Mouse (Mus musculus) intestine, embryonic 14.5 days (tissue): ENCODE results near the gene Prdm16. TPM values are rescaled to one million over a fixed set of nuclear protein-coding genes. Genes with fewer than 3 reads are reported as not detected.

ENCODE experiments used
- ATAC-seq: fragments of 200-750 bp; cut with Nextera tagmentation; replicated peaks from 2 replicates; pipeline ENCODE4 v1.8.0; 2017; ENCODE audit warnings: low read depth, moderate number of reproducible peaks, moderate TSS enrichment, moderate library complexity; ENCODE audit not compliant: low FRiP score, low TSS enrichment
- DNase-seq: peaks from one replicate; pipeline ENCODE4 v3.0.0-alpha.2; 2018; ENCODE audit warnings: low spot score
- H3K27ac ChIP-seq: fragments of 300-500 bp; sonication (generic); 2 replicates; pipeline ENCODE4 v1.5.1; 2014; ENCODE audit warnings: low read depth, mild to moderate bottlenecking, control low read depth
- H3K27me3 ChIP-seq: fragments of 300-500 bp; sonication (generic); replicated peaks from 2 replicates; pipeline ENCODE4 v1.6.1; 2014; ENCODE audit warnings: low read length, control low read depth; ENCODE audit not compliant: control insufficient read depth, insufficient read depth
- H3K36me3 ChIP-seq: fragments of 300-500 bp; sonication (generic); 2 replicates; pipeline ENCODE4 v1.6.1; 2014; ENCODE audit warnings: low read length, control low read depth; ENCODE audit not compliant: control insufficient read depth, insufficient read depth
- H3K4me1 ChIP-seq: fragments of 300-500 bp; sonication (generic); replicated peaks from 2 replicates; pipeline ENCODE4 v1.6.1; 2014; ENCODE audit warnings: low read length, control low read depth, mixed read lengths; ENCODE audit not compliant: control insufficient read depth, insufficient read depth
- H3K4me2 ChIP-seq: fragments of 300-500 bp; sonication (generic); 2 replicates; pipeline ENCODE4 v1.6.1; 2014; ENCODE audit warnings: low read length
- H3K4me3 ChIP-seq: fragments of 300-500 bp; sonication (generic); 2 replicates; pipeline ENCODE4 v1.5.1; 2014; ENCODE audit warnings: low read depth, low read length, control low read depth, mixed read lengths
- H3K9ac ChIP-seq: fragments of 300-500 bp; sonication (generic); 2 replicates; pipeline ENCODE4 v1.6.1; 2014; ENCODE audit warnings: mild to moderate bottlenecking, low read length
- H3K9me3 ChIP-seq: fragments of 300-500 bp; sonication (generic); 2 replicates; pipeline ENCODE4 v1.6.1; 2016; ENCODE audit warnings: low read length, control low read depth; ENCODE audit not compliant: control insufficient read depth
- WGBS: fragments of 180-500 bp; shearing (Covaris S2); extraction: QIAGEN DNeasy Blood & Tissue Kit; methylation state at CpG from one replicate; pipeline ENCODE4 v1.1.7; 2014; 5-methylcytosine and 5-hydroxymethylcytosine counted together
- polyA plus RNA-seq: library from polyadenylated mRNA; unstranded; fragments of >200 nt; fragmentation: Nextera tagmentation; extraction: Ambion mirVana; gene quantifications from 2 replicates; pipeline ENCODE4 v1.2.1, GENCODE M21; 2014

The Prdm16 gene
- polyA plus RNA-seq, 1 experiment from 2014 or later, result 19.7 TPM

- DNase-seq (no peak), ATAC-seq (no peak)
- Histone ChIP-seq H3K27me3 (peaks cover 18% of the 10 kb centered on the region), H3K4me1 (no peaks in the 10 kb centered on the region), H3K4me2 (no peak overlapping the region), H3K9me3 (no peaks in the 10 kb centered on the region), H3K9ac (no peak overlapping the region), H3K27ac (no peak overlapping the region), H3K36me3 (no peaks in the 10 kb centered on the region), H3K4me3 (no peak overlapping the region)
- WGBS, result 76% methylated on average over 2 of the region's 2 CpGs
These were observed 10.4 kb downstream of the Prdm16 start for GRCm38 (mm10) chr4:154626282-154626681.

- Histone ChIP-seq H3K9me3 (no peaks in the 10 kb centered on the region), H3K9ac (no peak overlapping the region), H3K27me3 (peaks cover 13% of the 10 kb centered on the region), H3K4me1 (no peaks in the 10 kb centered on the region), H3K27ac (no peak overlapping the region), H3K4me3 (no peak overlapping the region), H3K4me2 (no peak overlapping the region), H3K36me3 (no peaks in the 10 kb centered on the region)
- 52% methylated on average over 14 of the region's 14 CpGs for WGBS
- no peak for ATAC-seq
- no peak for DNase-seq
These were observed 11.0 kb downstream of the Prdm16 start for GRCm38 (mm10) chr4:154625710-154626109.

GRCm38 (mm10) chr4:154623241-154623640 is 13.4 kb downstream of the Prdm16 start:
- no peak overlapping the region for H3K4me2 ChIP-seq
- H3K9me3 ChIP-seq, result no peaks in the 10 kb centered on the region
- H3K4me1 ChIP-seq, result no peaks in the 10 kb centered on the region
- H3K27me3 ChIP-seq, result no peaks in the 10 kb centered on the region
- ATAC-seq (no peak), DNase-seq (no peak)
- H3K4me3 ChIP-seq, result no peak overlapping the region
- no peak overlapping the region for H3K9ac ChIP-seq
- no peaks in the 10 kb centered on the region for H3K36me3 ChIP-seq
- no peak overlapping the region for H3K27ac ChIP-seq
- 85% methylated on average over 3 of the region's 3 CpGs for WGBS

- no peaks in the 10 kb centered on the region for H3K9me3 ChIP-seq
- H3K27me3 ChIP-seq, result no peaks in the 10 kb centered on the region
- no peak overlapping the region for H3K9ac ChIP-seq
- DNase-seq (no peak), ATAC-seq (no peak)
- WGBS, result 90% methylated on average over 4 of the region's 4 CpGs
- H3K4me1 ChIP-seq, result no peaks in the 10 kb centered on the region
- no peak overlapping the region for H3K4me3 ChIP-seq
- H3K27ac ChIP-seq, result no peak overlapping the region
- H3K36me3 ChIP-seq, result no peaks in the 10 kb centered on the region
- no peak overlapping the region for H3K4me2 ChIP-seq
These were observed 14.2 kb downstream of the Prdm16 start for GRCm38 (mm10) chr4:154622521-154622920.

GRCm38 (mm10) chr4:154611167-154611566 is 25.5 kb downstream of the Prdm16 start:
- H3K27me3 ChIP-seq, result peaks cover 3% of the 10 kb centered on the region; the same call in 1 of the 2 replicates
- no peak for ATAC-seq
- H3K9ac ChIP-seq, result no peak overlapping the region
- H3K4me2 ChIP-seq, result no peak overlapping the region
- H3K27ac ChIP-seq, result no peak overlapping the region
- H3K4me1 ChIP-seq, result no peaks in the 10 kb centered on the region
- H3K36me3 ChIP-seq, result no peaks in the 10 kb centered on the region
- 76% methylated on average over 10 of the region's 10 CpGs for WGBS
- no peak for DNase-seq
- no peak overlapping the region for H3K4me3 ChIP-seq
- no peaks in the 10 kb centered on the region for H3K9me3 ChIP-seq

GRCm38 (mm10) chr4:154607724-154608123 is 28.9 kb downstream of the Prdm16 start:
- H3K27me3 ChIP-seq, result no peaks in the 10 kb centered on the region
- no peaks in the 10 kb centered on the region for H3K36me3 ChIP-seq
- H3K27ac ChIP-seq, result no peak overlapping the region
- H3K9ac ChIP-seq, result no peak overlapping the region
- no peak overlapping the region for H3K4me3 ChIP-seq
- ATAC-seq (no peak), DNase-seq (no peak)
- no peak overlapping the region for H3K4me2 ChIP-seq
- no peaks in the 10 kb centered on the region for H3K4me1 ChIP-seq
- WGBS, result 86% methylated on average over 5 of the region's 5 CpGs
- no peaks in the 10 kb centered on the region for H3K9me3 ChIP-seq

- no peaks in the 10 kb centered on the region for H3K36me3 ChIP-seq
- 79% methylated on average over 7 of the region's 7 CpGs for WGBS
- H3K4me2 ChIP-seq, result no peak overlapping the region
- H3K27ac ChIP-seq, result no peak overlapping the region
- H3K9me3 ChIP-seq, result no peaks in the 10 kb centered on the region
- 0 out of 2 replicates have a peak, but pooled peaks cover 2% of the 10 kb centered on the region for H3K27me3 ChIP-seq
- H3K4me1 ChIP-seq, result peaks cover under 1% of the 10 kb centered on the region; the same call in 1 of the 2 replicates
- H3K4me3 ChIP-seq, result no peak overlapping the region
- no peak for DNase-seq
- no peak for ATAC-seq
- H3K9ac ChIP-seq, result no peak overlapping the region
These were observed 32.2 kb downstream of the Prdm16 start for GRCm38 (mm10) chr4:154604442-154604830.

- DNase-seq, result no peak
- H3K4me3 ChIP-seq, result no peak overlapping the region
- peaks cover 2% of the 10 kb centered on the region; the same call in 1 of the 2 replicates for H3K4me1 ChIP-seq
- ATAC-seq, result no peak
- H3K27ac ChIP-seq, result no peak overlapping the region
- H3K27me3 ChIP-seq, result 0 out of 2 replicates have a peak, but pooled peaks cover 2% of the 10 kb centered on the region
- WGBS, result 52% methylated on average over 25 of the region's 25 CpGs
- no peaks in the 10 kb centered on the region for H3K36me3 ChIP-seq
- no peak overlapping the region for H3K4me2 ChIP-seq
- H3K9ac ChIP-seq, result no peak overlapping the region
- no peaks in the 10 kb centered on the region for H3K9me3 ChIP-seq
These were observed 32.8 kb downstream of the Prdm16 start for GRCm38 (mm10) chr4:154603663-154604441.

- ATAC-seq, result no peak
- no peak overlapping the region for H3K4me2 ChIP-seq
- no peak overlapping the region for H3K27ac ChIP-seq
- 77% methylated on average over 10 of the region's 10 CpGs for WGBS
- H3K27me3 ChIP-seq, result 0 out of 2 replicates have a peak, but pooled peaks cover 2% of the 10 kb centered on the region
- no peak for DNase-seq
- peaks cover 2% of the 10 kb centered on the region; the same call in 1 of the 2 replicates for H3K4me1 ChIP-seq
- no peaks in the 10 kb centered on the region for H3K9me3 ChIP-seq
- no peak overlapping the region for H3K9ac ChIP-seq
- no peaks in the 10 kb centered on the region for H3K36me3 ChIP-seq
- no peak overlapping the region for H3K4me3 ChIP-seq
These were observed 34.3 kb downstream of the Prdm16 start for GRCm38 (mm10) chr4:154602409-154602808.
